Mouse (Mus musculus) WW6 (cell line): ENCODE measurements around the gene Sirt7.
A peak's percentile ranks its signal among the peaks of the same experiment; 100 is the strongest.
"Not testable (repeated sequence)": the region's sequence is repeated elsewhere in the genome, so short reads cannot be mapped to it uniquely, and the experiment has no call there.

ENCODE experiments used
- DNase-seq: peaks from one replicate; pipeline ENCODE4 v3.0.0-alpha.2; 2013; ENCODE audit warnings: low read depth, low spot score

The Sirt7 gene

DNA sequence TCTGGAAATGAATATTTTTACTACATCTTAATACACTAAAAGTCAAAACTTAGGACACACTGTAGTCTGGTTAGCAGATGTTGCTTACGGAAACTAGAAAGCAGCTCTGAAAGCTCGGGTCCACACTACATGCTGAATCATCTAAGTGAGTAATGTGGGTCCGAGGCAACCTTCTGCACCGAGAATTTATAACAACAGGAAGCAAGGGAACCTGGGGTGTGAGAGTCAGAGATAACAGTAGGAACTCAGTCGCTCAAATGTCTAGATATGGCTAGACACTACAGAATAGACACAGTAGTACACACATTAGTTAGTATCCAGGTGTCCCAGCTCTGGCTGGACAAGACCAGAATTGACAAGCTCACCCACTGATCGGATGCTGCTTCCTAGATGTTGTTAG lies 36.5 kb downstream of the Sirt7 start:
- no peak for DNase-seq

DNA sequence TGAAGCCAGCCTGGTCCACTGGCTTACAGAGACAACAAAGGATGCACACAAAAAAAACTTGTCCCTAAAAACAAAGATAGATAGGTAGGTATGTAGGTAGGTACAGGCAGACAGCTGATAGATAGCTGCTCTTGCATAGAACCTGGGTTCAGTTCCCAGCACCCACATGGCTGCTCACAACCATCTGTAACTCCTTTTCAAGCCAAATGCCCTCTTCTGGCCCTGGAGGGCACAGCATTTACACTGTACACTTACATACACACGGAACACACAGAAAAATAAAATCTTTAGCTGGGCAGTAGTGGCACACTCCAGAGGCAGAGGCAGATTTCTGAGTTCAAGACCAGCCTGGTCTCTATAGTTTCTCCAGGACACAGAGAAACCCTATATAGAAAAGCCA lies 41.1 kb downstream of the Sirt7 start:
- no peak for DNase-seq

DNA sequence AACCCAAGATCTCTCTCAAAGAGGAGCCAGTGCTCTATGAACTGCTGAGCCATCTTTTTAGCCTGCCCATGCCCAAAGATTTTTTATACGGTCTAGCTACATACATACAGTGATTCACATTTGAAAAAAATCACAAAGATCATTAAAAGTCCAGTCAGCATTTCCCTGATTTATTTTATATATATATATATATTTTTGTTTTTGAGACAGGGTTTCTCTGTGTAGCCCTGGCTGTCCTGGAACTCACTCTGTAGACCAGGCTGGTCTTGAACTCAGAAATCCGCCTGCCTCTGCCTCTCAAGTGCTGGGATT lies 42.1 kb downstream of the Sirt7 start:
- not testable (repeated sequence) for DNase-seq

DNA sequence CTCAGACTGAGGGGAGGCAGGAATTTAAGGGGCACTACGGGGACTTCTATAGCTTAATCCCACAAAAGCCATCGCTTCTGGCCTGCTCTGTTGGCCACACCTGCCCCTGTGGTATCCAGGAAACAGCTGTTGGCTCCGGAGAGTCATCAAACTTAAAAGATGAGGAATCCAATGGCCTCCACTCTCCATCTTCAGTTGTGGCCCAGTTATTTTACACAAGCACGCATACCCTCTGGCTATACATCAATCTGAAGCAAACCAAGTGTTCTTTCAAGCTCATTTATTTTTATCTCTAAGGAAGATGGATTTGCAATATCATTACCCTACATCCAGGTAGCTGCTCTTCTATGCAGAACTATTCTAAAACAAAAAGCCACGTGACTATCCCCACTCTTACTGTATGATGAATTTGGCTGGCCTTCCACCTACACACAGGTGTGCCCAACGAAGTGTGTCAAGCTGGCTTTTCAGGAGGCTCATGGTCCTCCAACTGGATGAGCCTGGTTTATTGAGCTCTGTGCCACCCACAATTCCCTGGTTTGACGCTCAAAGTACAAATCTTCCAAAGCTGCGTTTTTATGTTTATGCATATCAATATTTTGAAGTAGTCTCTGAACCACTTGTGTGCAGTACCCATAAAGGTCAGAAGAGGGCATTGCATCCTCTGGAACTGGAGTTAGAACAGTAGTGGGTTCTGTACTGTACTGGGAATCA lies 42.6 kb downstream of the Sirt7 start:
- no peak for DNase-seq

DNA sequence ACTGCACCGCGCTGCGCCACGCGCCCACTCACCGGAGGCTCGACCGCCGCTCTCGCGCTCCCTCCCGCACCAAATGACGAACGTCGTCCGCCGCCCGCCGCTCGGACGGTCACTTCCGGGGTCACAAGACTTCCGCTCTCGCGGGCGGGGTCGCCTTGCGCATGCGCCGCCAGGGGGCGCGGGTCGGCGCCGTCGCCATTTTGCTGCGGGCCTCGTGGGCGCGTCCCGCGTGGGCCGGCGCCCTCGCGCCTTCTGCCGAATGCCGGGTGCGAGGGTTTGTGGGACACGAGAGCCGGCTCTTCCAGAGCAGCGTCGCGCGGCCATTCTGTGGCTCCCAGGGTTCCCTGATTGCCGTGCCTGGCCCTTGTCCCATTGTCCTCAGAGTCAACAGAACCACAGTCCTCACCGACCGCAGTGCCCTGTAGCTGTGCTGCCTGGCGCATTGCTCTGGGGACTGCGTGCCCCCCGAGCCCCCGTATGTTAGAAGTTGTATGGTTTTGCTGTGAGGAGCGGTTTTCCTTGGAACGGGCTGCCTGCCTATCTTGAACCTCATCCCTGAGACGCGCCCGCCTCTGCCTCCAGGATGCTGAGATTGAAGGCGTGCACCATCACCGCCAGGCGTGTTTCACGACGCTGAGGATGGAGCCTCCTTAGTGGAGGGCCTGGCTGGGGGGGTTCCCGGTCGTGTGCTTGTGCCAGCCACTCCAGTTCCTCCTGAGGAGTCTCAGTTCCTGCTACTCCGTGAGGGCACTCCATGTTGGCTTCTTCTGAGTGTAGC lies 43.4 kb downstream of the Sirt7 start, which contains the start of gene Arhgdia:
Gene Arhgdia (minus strand): TSS at position 135 of the 778 bp plus-strand sequence.
- peak; percentile 71 for DNase-seq

DNA sequence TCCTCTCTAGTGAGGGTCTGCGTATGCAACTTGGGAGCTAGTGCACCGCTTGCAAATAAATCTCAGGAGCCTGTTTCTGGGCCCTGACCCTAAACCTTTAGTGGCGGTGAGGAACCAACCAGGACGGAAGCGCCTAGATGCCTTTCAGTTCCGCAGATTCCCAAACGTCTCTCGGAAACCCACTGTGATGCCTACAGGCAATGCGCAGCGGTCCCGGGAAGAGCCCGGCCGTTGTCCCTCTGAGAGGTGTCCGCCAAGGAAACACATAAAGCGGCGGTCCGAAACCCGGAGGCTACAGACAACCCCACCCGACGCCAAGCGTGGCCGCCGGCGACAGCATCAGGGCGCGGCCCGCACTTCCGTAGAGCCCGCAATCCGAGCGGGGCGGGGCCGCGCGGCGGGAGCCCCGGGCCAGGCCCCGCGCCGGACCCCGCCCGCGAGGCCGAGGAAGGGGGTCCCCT lies 44.1 kb downstream of the Sirt7 start:
- no peak for DNase-seq

DNA sequence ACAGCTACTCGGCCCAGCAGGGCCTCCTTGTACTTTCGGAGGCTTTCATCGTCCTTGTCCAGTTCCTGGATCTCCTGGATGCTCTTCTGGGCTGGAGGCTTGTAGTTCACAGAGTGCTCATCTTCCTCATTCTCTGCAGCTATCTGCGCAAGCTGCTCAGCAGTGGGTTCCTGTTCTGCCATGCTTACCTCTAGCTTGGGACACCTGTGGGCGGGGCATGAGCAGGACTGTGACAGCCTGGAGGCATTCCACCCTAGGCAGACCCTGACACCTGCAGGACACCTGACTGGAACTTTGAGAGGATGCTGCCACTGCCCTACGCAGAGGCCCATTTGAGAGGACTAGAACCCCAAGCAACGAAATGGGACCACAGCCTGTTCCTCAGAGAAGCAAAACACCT lies 44.9 kb downstream of the Sirt7 start:
- no peak for DNase-seq

DNA sequence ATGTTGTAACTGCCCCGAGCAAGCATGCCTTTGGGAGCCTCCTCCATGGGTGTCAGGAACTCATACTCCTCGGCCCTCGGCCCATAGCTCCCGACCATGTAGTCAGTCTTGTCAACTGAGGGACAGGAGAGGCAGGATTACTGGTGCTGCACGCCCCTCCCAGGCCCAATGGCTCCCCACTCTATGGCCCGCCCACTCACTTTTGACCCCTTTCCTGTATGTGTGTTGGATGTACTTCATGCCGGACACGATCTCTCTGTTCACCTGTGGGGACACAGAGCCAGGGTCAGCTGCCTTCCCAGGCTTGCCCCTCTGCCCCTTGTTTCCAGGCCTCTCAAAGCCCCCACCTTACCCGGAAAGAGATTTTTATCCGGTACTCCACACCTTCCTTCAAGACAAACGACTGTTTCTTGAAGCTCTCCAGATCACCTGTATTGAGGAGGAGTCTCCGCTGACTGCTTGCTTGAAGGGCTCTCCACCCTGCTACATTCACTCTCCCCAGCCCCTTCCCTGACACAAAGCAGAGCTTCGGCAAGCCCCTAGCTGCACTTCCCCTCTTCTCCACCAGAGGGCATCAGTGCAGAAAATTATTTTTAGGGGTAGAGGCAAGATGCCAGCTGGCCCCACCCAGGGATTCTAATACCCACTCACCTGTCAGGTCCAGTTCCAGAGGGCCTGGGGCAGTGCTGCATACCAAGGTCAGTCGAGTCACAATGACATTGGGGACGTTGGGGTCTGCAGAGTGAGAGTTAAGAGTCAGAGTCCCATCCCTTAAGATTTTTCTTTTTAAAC lies 45.5 kb downstream of the Sirt7 start:
- DNase-seq: peak; percentile 68

DNA sequence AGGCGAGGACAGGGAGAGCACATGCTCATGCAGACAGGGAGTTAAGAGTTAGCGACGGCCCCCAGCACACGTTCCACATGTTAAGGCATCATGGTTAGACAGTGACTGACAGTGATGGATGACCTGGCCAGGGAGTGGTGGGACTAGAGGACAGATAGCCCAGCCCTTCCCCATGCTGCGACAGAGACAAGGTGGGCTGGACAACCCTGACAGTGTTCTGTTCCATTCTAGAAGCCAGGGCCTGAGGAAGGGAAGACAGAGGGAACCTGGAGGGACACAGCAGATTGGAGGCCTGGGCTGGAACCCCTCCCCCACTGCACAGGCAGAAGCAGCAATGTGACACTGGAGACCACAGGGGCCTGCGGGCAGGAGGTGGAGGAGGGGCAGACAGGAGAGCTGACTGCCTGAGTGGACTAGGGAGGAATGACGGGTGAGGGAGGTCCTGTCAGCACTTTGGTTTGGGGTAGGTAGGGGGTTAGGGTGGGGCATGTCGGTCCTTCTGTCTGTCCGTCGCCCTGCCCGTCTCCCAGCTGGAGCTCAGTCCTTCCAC lies 46.3 kb downstream of the Sirt7 start:
- DNase-seq: no peak

DNA sequence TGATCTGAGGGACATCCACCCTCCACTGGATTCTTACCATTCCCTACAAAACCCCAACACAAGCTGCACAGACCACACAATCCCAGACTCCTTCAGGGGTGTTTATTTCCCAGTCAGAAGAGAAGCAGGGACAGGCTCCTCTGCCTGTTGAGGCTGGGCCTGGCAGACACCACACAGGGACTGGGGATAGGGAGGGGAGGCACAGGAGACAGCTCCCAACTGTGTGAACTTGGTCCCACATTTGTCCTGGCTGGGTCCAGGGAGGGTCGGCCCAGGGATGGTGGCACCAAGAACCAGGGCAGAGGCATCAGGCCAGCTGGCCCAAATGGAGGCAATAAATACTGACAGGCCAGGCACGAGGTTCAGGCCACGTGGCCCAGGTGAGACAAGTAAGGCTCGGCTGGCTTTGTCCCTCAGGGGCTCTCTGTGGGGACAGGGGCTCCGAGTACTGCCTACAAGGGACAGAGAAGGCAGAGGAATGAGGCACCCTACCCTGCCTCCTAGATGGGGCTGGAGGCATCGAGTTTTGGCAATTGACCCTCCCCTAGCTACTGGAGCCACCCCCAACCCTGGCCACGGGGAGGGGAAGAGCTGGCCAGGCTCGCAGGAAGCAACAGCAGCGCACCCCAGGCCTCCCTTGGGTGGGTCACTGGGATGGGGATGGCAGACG lies 46.9 kb downstream of the Sirt7 start:
- no peak for DNase-seq

DNA sequence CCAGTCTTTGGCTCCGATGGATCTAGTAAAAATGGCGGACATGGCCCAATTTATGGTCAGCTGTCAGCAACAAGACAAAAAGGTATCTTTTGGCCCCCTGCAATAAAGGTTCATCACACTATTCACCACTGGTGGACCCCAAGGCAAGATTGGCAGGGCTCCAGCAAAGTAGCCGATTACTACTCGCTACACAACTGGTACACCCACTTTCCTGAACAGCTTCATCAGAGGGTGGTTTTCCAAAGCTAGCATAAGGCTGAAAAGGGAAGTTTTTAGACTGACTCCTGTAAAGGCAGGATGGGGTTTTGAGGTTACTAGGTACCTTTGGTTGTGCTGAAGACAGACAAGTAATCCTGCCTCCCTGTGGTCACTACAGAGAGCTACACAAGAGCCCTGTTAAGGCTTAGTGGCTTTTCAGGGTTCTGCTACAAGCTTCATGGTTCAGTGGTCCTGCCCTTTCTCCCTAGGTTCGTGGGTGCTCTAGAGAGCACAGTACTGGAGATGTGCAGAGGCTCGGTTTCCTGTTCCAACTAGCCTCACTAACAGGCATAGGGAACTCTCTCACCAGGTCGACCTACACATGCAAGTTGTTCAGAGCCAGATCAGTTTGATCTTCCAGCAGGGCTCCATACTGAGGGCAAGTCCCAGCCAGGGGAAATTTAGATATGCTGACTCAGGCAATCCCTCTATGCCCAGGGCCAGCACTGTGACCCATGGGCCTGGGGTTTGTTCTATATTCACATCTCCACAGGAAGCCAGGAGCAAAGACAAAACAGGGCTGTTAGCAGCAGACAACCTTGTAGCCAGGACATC lies 47.6 kb downstream of the Sirt7 start:
- no peak for DNase-seq

DNA sequence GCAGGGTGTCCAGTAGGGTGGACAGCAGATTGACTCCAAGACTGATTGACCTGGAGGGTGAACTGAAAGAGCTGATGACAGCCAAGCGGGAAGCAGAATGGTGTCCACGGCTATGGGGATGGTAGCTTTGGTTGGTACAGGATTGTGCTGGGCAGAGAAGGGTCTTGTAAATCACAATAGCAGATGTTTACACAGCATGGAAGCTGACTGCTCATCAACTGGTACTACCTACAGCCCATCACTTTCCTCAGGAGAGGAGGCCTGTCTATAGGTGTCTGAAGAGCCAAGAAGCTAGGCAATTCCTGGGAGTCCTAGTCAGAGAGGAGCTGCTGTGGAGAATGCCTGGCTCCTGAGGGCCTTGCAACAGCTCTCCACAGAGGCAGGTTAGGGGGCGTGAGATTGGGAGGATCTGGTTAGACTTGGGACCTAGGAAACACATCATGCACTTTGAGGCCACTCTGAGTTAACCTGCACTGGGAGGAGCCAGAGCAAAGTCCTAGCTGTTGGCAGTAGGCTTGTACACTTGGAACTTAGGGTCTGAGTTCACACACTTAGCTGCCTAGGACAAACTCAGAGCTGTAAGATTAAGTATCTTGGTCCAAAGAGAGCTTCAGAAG lies 48.6 kb downstream of the Sirt7 start:
- no peak for DNase-seq

DNA sequence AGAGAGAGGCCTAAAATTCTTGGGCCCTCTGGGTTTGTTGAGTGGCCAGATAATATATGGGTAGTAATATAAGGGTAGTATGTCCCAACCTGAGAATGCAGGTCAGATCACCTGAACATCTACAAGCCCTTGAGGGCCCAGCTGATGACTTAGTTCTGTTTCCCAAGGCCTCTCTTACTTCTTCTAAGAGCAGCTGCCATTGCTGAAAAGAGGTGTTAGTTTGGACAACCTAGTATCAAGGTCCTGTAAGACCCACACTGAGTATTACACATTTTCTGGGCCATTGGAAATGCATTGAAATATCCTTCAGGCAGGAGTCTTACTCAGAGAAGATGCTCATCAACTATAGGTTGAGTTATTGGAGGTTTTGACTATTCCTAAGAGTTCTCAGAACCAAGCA lies 49.1 kb downstream of the Sirt7 start:
- no peak for DNase-seq

DNA sequence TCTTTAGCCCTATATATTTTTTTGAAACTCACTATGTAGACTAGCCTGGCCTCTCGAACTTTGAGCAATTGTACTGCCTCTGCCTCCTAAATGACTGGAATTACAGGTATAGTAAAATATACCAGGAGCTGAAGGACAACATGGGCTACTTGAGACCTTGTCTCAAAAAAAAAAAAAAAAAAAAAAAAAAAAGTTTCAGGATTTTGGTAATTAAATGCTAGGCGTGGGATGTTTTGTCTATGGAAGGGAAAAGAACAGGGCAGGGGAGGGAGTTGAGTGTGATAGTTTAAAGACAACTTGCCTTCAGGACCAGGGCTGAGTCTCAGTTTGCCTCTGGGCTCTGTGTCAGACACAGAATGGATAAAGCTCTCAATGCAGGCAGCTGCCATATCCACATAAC lies 50.0 kb downstream of the Sirt7 start:
- DNase-seq: no peak

DNA sequence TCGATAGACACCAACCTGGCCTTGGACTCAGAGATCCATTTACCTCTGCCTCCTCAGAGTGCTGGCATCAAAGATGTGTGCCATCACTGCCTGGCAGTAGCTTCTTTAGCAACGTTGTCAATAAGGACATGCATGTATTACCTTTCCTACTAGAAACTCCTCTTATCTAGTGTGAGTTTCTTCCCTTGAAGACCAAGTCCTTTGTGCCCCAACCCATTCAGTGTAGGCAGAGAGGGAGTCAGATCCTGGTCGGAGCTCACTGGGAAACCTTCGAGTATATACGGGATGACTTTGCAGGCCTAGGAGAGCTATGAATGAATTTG lies 50.8 kb downstream of the Sirt7 start:
- DNase-seq: no peak

DNA sequence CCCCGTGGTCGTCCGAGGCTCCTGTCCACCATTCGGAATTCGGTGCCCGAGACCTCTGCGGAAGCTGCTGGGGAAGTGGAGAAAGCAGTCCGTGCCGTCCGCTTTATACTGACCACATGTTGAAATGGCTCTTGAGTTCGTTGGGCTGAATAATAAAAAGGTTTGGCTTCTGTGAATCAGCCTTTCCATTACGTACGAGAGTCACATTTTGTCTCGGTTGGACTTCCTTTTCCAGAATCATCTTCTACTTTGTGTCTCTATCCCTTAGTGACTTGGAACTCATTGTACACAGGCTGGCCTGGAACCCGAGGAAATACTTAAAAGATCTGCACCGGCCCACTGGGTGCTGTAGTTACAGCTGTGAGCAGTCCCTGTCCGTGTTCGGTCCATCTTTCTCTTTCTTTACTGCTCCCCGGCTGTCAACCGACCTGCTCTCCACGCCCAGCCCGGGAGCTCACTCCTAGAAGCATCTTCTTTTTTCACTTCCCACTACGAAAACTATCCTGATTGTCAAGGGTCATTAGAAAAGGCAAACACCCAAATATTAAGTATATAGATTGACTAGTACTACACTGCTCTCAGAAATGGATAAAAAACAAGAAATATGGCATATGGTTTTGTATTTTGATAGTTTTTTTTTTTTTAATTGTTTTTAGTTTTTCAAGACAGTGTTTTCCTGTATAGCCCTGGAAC lies 51.3 kb downstream of the Sirt7 start:
- DNase-seq: no peak

DNA sequence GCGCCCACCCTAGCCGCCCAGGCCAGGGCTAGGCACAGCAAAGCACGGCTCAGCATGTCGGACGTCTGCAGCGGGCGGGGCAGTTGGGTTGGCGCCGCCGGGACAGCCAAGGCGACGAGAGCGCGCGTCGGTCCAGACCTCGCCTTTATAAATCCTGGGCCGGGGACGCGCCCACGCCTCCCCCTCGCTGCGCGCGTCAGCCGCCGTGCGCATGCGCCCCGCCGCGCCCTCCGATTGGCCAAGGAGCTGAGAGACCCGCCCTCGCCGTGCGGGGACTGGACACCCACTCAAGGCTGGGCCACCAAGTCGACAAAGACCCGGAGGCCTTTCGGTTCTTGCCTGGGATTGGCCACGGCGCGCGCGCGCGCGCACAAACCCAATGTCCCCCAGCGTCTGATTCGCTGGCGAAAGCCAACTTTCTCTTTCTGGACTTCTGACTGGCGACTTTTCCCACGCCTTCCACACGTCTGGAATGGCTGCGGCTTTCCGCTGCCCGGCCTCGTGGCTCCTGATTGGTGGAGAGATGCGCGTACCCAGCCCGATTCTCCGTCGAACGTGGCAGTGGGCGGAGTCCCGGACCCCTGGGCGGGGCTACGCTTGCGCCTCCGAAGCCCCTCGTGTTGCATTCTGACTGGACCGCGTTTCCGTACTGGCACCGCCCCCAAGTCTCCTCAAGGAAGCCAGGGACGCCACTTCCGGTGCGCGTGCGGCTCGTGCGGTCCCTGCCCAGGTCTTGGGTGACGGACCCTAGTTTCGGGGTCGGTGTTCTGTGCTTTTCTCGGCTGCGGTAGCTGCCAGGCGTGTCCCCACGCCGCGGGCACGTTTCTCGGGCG lies 52.1 kb downstream of the Sirt7 start, which contains the start of gene P4hb:
Gene P4hb (minus strand): TSS at position 502 of the 833 bp plus-strand sequence.
- DNase-seq: peak; percentile 100

DNA sequence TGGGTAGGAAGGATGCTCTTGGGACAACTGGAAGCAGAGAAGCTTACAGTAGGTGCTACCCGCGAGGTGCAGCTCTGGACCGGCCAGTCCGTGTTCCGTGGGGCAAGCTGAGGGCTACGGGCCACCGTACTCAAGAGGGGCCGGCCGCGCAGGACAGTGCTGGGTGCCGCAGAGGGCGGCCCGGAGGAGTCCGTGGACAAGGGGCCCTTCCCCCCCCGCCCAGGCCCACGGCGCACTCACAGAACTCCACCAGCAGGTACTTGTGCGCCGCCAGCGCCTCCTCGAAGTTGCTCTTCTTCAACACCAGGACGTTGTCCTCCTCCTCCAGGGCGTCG lies 52.7 kb downstream of the Sirt7 start:
- no peak for DNase-seq
